Mouse (Mus musculus) intestine, embryonic 16.5 days (tissue): ENCODE results near the gene Crkl. TPM values are rescaled to one million over a fixed set of nuclear protein-coding genes. Genes with fewer than 3 reads are reported as not detected.

Experiments used
- ATAC-seq: fragments of 200-750 bp; cut with Nextera tagmentation; 2 replicates; pipeline ENCODE4 v1.8.0; 2017; ENCODE audit warnings: moderate TSS enrichment, moderate library complexity
- H3K27ac ChIP-seq: fragments of 300-500 bp; sonication (generic); 2 replicates; pipeline ENCODE4 v1.5.1; 2014; ENCODE audit warnings: mild to moderate bottlenecking, low read length
- H3K27me3 ChIP-seq: fragments of 300-500 bp; sonication (generic); replicated peaks from 2 replicates; pipeline ENCODE4 v1.6.1; 2014; ENCODE audit warnings: low read length, control low read depth, mixed read lengths; ENCODE audit not compliant: control insufficient read depth, insufficient read depth
- H3K36me3 ChIP-seq: fragments of 300-500 bp; sonication (generic); 2 replicates; pipeline ENCODE4 v1.6.1; 2014; ENCODE audit warnings: low read length, control low read depth; ENCODE audit not compliant: control insufficient read depth, insufficient read depth
- H3K4me1 ChIP-seq: fragments of 300-500 bp; sonication (generic); 2 replicates; pipeline ENCODE4 v1.6.1; 2014; ENCODE audit warnings: low read length, control low read depth, mixed read lengths; ENCODE audit not compliant: control insufficient read depth, insufficient read depth
- H3K4me2 ChIP-seq: fragments of 300-500 bp; sonication (generic); 2 replicates; pipeline ENCODE4 v1.6.1; 2014; ENCODE audit warnings: low read depth, low read length, control low read depth
- H3K4me3 ChIP-seq: fragments of 300-500 bp; sonication (generic); 2 replicates; pipeline ENCODE4 v1.5.1; 2014; ENCODE audit warnings: mild to moderate bottlenecking, low read length
- H3K9ac ChIP-seq: fragments of 300-500 bp; sonication (generic); 2 replicates; pipeline ENCODE4 v1.6.1; 2014; ENCODE audit warnings: low read depth, low read length
- H3K9me3 ChIP-seq: fragments of 300-500 bp; sonication (generic); 2 replicates; pipeline ENCODE4 v1.6.1; 2016; ENCODE audit warnings: low read length, control low read depth; ENCODE audit not compliant: control insufficient read depth
- WGBS: fragments of 180-500 bp; shearing (Covaris S2); extraction: QIAGEN DNeasy Blood & Tissue Kit; methylation state at CpG from one replicate; pipeline ENCODE4 v1.1.7; 2014; 5-methylcytosine and 5-hydroxymethylcytosine counted together
- polyA plus RNA-seq: library from polyadenylated mRNA; unstranded; fragments of >200 nt; fragmentation: Nextera tagmentation; extraction: Ambion mirVana; gene quantifications from 2 replicates; pipeline ENCODE4 v1.2.1, GENCODE M21; 2015

The Crkl gene
- polyA plus RNA-seq, 1 experiment from 2014 or later: 42.9 TPM

GRCm38 (mm10) chr16:17452373-17452715, 557 bp downstream of the Crkl start:
- Histone ChIP-seq H3K4me2 (peak overlapping the region; percentile 64), H3K36me3 (peaks cover 5% of the 10 kb centered on the region; the same call in 1 of the 2 replicates), H3K27ac (peak overlapping the region; percentile 91), H3K9me3 (no peaks in the 10 kb centered on the region), H3K4me3 (peak overlapping the region; percentile 97), H3K27me3 (no peaks in the 10 kb centered on the region), H3K9ac (peak overlapping the region; percentile 99), H3K4me1 (peaks cover 8% of the 10 kb centered on the region)
- WGBS: 0% methylated on average over 24 of the region's 24 CpGs
- peak; percentile 47; the same call in 1 of the 2 replicates for ATAC-seq

DNA sequence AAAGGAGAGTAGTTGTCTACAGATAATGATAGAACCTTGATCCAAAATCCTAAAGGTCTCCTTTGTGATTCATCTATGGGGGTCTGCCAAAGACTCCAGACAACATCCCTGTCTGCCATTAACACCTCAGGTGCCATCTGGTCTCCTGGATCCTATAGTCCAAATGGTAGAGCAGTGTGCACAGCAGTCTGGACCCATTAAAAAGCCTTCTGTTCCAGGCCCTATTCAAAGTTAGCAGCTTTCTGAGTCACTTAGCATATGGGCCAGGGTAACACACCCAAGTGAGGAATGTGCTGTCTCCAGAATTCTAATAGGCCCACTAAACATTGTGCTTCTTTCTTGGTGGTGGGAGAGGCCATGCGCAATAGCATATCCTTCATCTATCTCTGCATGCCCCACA, 5.1 kb downstream of the Crkl start:
- Histone ChIP-seq H3K4me2 (no peak overlapping the region), H3K4me1 (peaks cover 11% of the 10 kb centered on the region), H3K4me3 (no peak overlapping the region), H3K9ac (no peak overlapping the region), H3K9me3 (no peaks in the 10 kb centered on the region), H3K36me3 (peaks cover 9% of the 10 kb centered on the region; the same call in 1 of the 2 replicates), H3K27ac (no peak overlapping the region), H3K27me3 (no peaks in the 10 kb centered on the region)
- no peak for ATAC-seq
- WGBS: 97% methylated on average over 1 of the region's 1 CpGs

GRCm38 (mm10) chr16:17460254-17460653, 8.5 kb downstream of the Crkl start:
- no peaks in the 10 kb centered on the region for H3K27me3 ChIP-seq
- no peak overlapping the region for H3K4me3 ChIP-seq
- ATAC-seq: no peak; the same call in 1 of the 2 replicates
- H3K4me2 ChIP-seq: no peak overlapping the region
- H3K9ac ChIP-seq: no peak overlapping the region
- H3K4me1 ChIP-seq: peaks cover 4% of the 10 kb centered on the region
- H3K9me3 ChIP-seq: no peaks in the 10 kb centered on the region
- no peak overlapping the region for H3K27ac ChIP-seq
- WGBS: 93% methylated on average over 4 of the region's 4 CpGs
- peaks cover 9% of the 10 kb centered on the region; the same call in 1 of the 2 replicates for H3K36me3 ChIP-seq

- Histone ChIP-seq H3K4me3 (no peak overlapping the region), H3K4me1 (0 out of 2 replicates have a peak, but pooled peaks cover 3% of the 10 kb centered on the region), H3K9ac (no peak overlapping the region), H3K27ac (no peak overlapping the region), H3K9me3 (no peaks in the 10 kb centered on the region), H3K36me3 (peaks cover 6% of the 10 kb centered on the region; the same call in 1 of the 2 replicates), H3K27me3 (no peaks in the 10 kb centered on the region), H3K4me2 (no peak overlapping the region)
- 89% methylated on average over 1 of the region's 1 CpGs for WGBS
- ATAC-seq: no peak
Observed at GRCm38 (mm10) chr16:17461596-17461995, 9.8 kb downstream of the Crkl start.

GRCm38 (mm10) chr16:17463184-17463583, 11.4 kb downstream of the Crkl start:
- Histone ChIP-seq H3K27me3 (no peaks in the 10 kb centered on the region), H3K36me3 (no peaks in the 10 kb centered on the region), H3K9ac (no peak overlapping the region), H3K4me1 (peaks cover 7% of the 10 kb centered on the region; the same call in 1 of the 2 replicates), H3K27ac (no peak overlapping the region), H3K4me3 (no peak overlapping the region), H3K9me3 (no peaks in the 10 kb centered on the region), H3K4me2 (no peak overlapping the region)
- ATAC-seq: no peak
- WGBS: 87% methylated on average over 2 of the region's 2 CpGs

DNA sequence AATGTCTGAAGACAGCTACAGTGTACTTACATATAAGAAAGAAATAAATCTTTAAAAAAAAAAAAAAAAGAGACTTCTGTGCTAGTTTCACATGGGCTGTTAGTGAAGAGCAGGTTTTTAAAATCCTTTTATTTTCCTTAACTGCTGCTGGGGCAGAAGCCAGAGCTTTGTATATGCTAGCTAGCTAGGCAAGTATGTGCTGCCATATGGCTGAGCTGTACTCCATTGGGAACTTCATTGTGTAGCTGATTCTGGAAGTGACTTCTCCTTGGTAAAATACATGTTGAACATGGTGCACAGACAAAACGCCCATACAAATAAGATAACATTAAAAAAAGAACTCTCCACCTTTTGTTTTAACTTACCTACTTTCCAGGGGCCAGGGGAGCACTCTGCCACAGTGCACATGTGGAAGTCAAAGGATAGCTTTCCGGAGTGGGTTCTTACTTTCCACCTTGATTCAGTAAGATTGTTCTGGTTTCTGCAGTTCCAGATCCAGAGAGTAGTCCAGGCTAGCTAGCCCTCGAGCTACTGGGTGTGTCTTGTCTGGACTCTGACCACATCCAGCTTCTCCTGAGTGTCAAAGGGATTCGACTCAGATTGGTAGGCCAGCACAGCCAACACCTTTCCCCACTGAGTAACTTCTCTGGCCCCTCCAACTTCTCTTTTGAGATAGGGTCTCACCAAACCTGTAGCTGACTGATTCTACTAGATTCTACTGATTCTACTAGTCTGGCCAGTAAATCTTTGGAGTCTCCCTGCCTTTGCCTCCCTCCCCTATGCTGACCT, 15.3 kb downstream of the Crkl start:
- Histone ChIP-seq H3K4me1 (peaks cover 5% of the 10 kb centered on the region; the same call in 1 of the 2 replicates), H3K36me3 (peaks cover 7% of the 10 kb centered on the region), H3K4me3 (no peak overlapping the region), H3K27ac (peak overlapping the region; percentile 40; the same call in 1 of the 2 replicates), H3K9ac (no peak overlapping the region), H3K9me3 (no peaks in the 10 kb centered on the region), H3K27me3 (no peaks in the 10 kb centered on the region), H3K4me2 (no peak overlapping the region; the same call in 1 of the 2 replicates)
- ATAC-seq: peak; percentile 71
- 72% methylated on average over 4 of the region's 4 CpGs for WGBS

GRCm38 (mm10) chr16:17472498-17472897, 20.7 kb downstream of the Crkl start:
- no peak for ATAC-seq
- 86% methylated on average over 6 of the region's 6 CpGs for WGBS

GRCm38 (mm10) chr16:17474091-17474490, 22.3 kb downstream of the Crkl start:
- ATAC-seq: no peak
- H3K36me3 ChIP-seq: peaks cover 7% of the 10 kb centered on the region
- no peak overlapping the region for H3K4me2 ChIP-seq
- H3K9ac ChIP-seq: no peak overlapping the region
- no peaks in the 10 kb centered on the region; the same call in 1 of the 2 replicates for H3K4me1 ChIP-seq
- no peak overlapping the region for H3K4me3 ChIP-seq
- no peaks in the 10 kb centered on the region for H3K27me3 ChIP-seq
- no peaks in the 10 kb centered on the region for H3K9me3 ChIP-seq
- H3K27ac ChIP-seq: no peak overlapping the region

More at GRCm38 (mm10) chr16:17472498-17472897, 20.7 kb downstream of the Crkl start:
- no peaks in the 10 kb centered on the region for H3K27me3 ChIP-seq
- H3K9ac ChIP-seq: no peak overlapping the region
- no peak overlapping the region for H3K27ac ChIP-seq
- H3K9me3 ChIP-seq: no peaks in the 10 kb centered on the region
- H3K36me3 ChIP-seq: peaks cover 7% of the 10 kb centered on the region
- H3K4me1 ChIP-seq: no peaks in the 10 kb centered on the region
- no peak overlapping the region for H3K4me2 ChIP-seq
- no peak overlapping the region for H3K4me3 ChIP-seq

DNA sequence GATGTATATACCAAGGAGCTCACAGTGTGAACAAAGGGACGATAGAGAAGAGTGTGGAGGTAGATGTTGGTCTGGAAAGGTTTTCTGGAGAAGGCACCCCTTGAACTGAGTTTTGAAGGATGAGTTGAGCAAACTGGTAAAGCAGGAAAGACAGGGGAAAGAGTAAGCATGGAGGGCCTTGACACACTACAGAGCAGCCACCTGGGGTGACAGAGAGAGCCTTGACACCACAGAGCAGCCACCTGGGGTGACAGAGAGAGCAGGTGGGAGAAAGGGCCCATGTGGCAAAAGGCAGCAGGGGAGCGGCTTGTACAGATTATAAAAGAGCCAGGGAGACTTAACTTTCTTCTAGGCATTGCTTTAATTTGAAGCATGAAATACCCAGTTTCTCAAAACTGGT, 23.0 kb downstream of the Crkl start:
- no peak for ATAC-seq
- 78% methylated on average over 2 of the region's 2 CpGs for WGBS
- Histone ChIP-seq H3K9me3 (no peaks in the 10 kb centered on the region), H3K4me1 (no peaks in the 10 kb centered on the region; the same call in 1 of the 2 replicates), H3K9ac (no peak overlapping the region), H3K4me2 (no peak overlapping the region), H3K36me3 (peaks cover 6% of the 10 kb centered on the region), H3K27me3 (no peaks in the 10 kb centered on the region), H3K4me3 (no peak overlapping the region), H3K27ac (no peak overlapping the region)
